Mouse (Mus musculus): ENCODE data around the gene Hoxb6.

The Hoxb6 gene

GRCm38 (mm10) chr11:96269869-96270268 lies 22.4 kb upstream of the Hoxb6 start:
- DNase-seq (ENCODE audit: low read depth) = no peak

- DNase-seq (ENCODE audit: low read depth) = no peak
Observed at GRCm38 (mm10) chr11:96270996-96271540, 21.2 kb upstream of the Hoxb6 start, which contains the start of gene Hoxb9. Gene Hoxb9, plus strand, starts transcription at chr11:96271457.

GRCm38 (mm10) chr11:96271541-96272011 lies 20.7 kb upstream of the Hoxb6 start:
- no peak for DNase-seq (ENCODE audit: low read depth)

DNA sequence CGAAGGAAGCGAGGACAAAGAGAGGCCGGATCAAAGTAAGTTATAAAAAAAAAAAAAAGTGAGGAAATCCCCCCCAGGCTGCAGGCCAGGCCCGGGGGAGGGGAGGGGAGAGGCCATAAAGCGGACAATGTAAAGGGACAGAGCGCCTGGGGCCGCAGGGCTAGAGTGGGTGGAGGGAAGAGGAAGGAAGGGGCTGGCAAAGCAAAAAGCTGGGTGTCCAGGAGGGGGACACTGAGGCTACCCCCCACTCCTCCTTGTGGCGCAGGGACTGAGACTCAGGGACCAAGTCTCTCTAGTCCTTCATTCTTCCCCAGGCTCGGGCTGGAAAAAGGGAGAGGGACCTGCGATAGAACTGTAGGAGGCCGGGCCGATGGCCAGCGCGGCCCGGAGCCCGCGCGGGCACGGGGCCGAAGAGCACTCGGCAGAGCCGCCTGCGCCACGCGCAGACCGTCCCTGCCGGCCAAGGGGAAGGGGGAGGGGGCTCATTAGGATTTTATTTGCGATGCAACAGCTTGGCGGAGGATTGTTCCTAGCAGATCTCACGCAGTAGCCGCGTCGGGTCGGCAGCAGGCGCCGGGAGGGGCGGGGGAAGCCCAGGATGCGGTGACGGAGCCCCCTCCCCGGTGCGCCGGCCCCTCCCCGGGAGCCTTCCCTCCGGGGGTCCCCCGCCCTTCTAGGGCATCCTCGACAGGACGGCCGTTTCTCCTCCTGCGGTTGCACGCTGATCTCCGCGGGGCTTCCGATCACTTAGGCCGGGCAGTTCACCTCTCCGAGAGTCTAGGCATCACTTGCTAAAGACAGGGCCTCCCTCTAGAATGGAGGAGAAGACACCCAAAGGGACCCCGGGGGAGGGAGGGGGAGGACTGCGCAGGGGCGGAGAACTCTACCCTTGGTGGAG lies 20.0 kb upstream of the Hoxb6 start:
- no peak for DNase-seq (ENCODE audit: low read depth)

GRCm38 (mm10) chr11:96274428-96274827 lies 17.8 kb upstream of the Hoxb6 start:
- DNase-seq (ENCODE audit: low read depth) = no peak

DNA sequence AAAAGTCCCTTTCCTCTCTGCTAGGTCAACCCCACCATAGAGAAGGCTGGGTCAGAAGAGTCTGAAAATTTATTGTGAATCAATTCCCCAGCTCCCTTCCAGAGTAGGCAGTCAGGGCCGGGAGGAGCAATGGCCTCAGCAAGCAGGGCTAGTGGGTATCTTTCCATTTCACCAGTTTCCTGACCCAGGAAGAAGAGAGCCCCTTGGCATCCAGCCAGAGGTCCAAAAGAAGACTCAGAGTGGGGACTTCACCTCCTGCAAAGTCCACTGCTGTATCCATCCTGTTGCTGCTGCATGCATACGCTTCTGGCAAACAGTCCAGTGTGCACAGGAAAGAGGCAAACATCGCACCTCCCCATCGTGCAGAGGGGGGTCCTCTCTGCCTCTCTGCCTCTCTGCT lies 16.4 kb upstream of the Hoxb6 start:
- DNase-seq (ENCODE audit: low read depth) = no peak

DNA sequence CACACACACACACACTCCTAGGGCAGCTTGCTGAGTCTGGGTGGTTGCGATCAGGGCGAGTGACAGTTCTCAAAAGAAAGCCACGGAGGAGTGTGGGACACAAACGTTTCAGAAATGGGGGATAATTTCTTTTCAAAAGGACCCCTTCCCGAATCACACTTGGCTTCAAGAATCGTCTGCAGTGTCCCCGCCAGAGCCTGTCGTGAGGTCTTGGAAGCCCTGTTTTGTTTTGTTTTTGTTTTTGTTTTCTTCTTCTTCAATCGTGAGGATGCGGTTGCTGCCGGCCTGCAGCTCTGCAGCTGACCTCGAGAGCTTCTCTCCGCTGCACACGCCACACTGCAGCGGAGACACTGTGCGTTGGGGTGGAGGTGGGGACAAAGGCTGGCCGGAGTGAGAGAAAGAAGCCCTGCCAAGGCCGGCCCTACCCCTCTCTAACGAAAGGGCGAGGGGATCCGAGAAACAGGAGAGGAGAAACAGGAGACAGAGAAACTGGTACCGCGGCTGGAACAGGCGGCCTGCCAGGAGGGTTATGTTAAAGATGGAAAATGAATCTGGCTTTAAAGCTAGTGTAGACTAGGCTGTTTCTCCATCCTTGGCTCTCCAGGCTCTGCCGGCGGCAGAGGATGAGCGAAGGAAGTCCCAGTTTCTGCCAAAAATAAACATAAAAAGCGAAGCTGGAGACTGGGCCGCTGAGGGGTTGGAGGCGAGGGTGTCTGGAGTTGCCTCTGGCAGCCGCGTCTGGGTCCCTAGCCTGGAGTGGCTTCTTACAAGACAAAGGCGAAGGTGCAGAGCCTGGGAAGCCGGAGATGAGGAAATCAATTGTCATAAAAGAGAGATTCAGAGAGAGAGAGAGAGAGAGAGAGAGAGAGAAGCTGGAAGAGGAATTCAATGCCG lies 14.9 kb upstream of the Hoxb6 start:
- no peak for DNase-seq (ENCODE audit: low read depth)

GRCm38 (mm10) chr11:96278324-96278723 lies 14.0 kb upstream of the Hoxb6 start:
- no peak for DNase-seq (ENCODE audit: low read depth)

- DNase-seq (ENCODE audit: low read depth) = peak; percentile 46
Observed at GRCm38 (mm10) chr11:96278773-96279172, 13.5 kb upstream of the Hoxb6 start.

DNA sequence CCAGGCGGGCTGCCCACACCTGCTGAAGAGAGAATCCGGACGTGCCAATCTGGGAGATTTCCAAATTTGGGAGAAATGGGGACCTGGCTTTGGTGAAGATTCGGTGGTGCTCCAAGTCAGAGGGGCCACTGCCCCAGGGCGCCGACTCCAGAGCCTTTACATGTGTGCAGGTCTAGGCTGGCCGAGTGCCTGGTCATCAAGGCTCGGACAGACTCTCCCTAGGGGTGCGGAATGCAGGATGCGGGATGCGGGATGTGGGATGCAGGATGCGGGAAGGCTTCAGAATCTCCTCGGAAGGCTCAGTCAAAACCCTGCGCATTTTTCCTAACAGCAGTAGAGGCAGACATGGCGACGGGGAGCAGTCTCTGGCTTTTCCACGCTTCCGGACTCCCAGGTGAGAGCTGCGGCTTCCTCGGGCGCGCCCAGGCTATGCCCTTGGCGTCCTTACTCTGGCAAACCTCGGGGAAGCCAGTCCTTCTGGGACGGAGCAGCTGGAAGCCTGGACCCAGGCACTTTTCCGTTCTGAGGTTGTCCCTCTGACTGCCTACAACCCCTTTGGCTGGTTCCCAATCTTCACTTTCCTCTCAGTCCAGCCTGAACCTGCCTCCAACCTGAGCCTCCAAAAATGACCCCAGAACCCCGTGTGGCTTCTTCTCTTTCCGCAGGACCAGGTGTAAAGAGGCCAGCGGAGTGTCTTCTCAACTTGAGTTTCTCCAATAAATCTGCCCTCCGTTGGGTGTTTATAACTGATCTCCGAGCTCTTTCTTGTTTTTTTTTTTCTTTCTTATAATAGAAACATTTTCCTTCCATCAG lies 12.6 kb upstream of the Hoxb6 start:
- no peak for DNase-seq (ENCODE audit: low read depth)

GRCm38 (mm10) chr11:96280399-96281378 lies 11.6 kb upstream of the Hoxb6 start:
- no peak for DNase-seq (ENCODE audit: low read depth)

DNA sequence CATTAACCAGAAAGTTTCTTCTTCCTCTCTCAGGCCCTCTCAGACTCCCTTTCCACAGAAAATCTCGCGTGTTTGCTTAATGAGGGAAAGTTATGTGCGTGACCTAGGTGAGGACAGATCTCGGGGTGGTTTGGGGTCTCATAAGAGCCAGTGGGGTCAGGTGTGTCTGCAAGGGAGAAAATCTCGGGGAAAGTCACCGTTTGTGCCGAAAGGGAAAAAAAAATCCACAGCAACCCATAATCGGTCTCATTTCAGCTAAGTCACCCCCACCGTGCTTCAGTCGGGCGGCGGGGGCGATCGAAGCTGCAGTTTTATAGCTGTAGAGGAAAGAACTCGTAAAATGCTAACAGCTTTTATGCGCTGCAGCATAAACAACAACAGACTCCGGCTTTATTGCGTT lies 10.9 kb upstream of the Hoxb6 start:
- no peak for DNase-seq (ENCODE audit: low read depth)

- DNase-seq (ENCODE audit: low read depth) = no peak
Observed at GRCm38 (mm10) chr11:96281855-96282570, 10.3 kb upstream of the Hoxb6 start, which contains the start of gene Hoxb8. Gene Hoxb8, plus strand, starts transcription at chr11:96281905.

- DNase-seq (ENCODE audit: low read depth) = no peak
Observed at GRCm38 (mm10) chr11:96282795-96283430, 9.4 kb upstream of the Hoxb6 start.

- no peak for DNase-seq (ENCODE audit: low read depth)
Observed at GRCm38 (mm10) chr11:96284041-96284749, 8.1 kb upstream of the Hoxb6 start.

DNA sequence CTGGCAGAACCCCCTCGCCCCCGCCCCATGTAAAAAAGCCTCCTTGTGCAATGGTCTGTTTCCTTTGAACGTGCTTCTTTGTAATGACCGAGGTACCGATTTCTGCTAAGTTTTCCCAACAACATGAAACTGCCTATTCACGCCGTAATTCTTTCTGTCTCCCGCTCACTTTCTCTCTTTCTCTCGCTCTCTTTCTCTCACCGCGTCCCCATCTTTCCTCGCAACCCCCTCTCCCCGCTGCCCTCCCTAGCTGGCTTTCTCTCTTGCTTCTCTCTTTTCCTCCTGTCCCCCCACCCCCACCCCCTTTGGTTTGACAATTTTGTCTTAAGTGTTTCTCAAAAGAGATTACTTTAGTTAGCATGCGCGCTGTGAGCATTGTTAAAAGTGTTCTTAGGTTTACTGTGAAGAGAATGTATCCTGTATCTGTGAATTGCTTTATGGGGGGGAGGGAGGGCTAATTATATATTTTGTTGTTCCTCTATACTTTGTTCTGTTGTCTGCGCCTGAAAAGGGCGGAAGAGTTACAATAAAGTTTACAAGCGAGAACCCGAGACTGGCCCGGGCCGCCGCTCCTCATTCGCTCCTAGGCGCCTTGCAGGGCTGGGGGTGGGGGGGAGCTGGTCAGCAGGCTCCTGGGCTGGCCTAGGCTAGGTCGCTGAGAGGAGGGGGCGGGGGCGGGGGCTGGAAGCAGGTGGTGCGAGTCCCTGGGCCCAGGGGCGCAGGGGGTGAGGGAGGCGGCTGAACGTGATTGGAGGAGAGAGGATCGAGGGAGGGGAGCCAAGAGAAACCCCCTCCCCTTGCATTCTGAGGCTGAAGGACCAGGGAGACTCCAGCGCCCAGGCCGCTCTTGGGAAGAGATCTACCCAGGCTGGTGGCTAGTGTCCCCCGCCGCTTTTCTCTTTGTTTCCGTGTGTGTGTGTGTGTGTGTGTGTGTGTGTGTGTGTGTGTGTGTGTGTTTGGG lies 7.2 kb upstream of the Hoxb6 start:
- no peak for DNase-seq (ENCODE audit: low read depth)

All from c-Kit-positive CD71-positive TER-119-negative erythroid progenitor cells, embryonic 14.5 days (primary cell).